Mouse (Mus musculus) cerebral cortex, adult 2 months (tissue): ENCODE results near the gene Slc25a19.

Experiments
- WGBS: fragments of 180-500 bp; shearing (Covaris S2); methylation state at CpG from one replicate; pipeline ENCODE4 v1.1.7; 2018; 5-methylcytosine and 5-hydroxymethylcytosine counted together

Gene Slc25a19

DNA sequence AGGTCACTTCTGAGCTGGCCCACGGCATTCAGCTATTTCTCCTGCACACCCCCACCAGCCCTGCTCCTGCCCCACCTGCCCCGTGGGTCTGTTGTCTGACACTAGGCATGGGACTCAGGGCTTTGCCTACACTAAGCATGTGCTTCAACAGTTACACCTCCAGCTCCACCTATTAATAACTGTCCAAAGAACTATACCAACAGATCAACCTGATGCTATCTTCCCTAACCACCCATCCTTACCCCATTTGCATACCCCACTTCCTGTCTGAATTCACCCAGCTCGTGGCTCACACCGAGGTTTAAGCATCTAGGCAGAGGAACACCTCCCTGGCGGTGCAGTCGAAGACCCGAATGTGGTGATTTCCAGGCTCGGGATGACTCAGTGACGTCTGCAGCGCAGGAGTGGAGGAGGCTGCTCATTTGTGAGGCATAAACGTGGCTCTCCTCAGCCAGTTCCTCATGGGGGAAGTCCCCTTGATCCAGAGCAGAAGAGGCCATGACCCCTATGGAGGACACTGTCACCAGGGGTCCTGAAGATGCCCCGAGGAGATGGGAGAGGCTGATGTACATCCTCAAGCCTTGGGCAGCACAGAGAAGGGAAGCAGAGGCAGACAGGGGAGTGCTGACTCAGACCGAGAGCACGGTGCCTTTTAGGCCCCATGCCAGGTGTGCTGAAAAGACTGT lies 13.0 kb upstream of the Slc25a19 start:
- WGBS = 27% methylated on average over 14 of the region's 14 CpGs

DNA sequence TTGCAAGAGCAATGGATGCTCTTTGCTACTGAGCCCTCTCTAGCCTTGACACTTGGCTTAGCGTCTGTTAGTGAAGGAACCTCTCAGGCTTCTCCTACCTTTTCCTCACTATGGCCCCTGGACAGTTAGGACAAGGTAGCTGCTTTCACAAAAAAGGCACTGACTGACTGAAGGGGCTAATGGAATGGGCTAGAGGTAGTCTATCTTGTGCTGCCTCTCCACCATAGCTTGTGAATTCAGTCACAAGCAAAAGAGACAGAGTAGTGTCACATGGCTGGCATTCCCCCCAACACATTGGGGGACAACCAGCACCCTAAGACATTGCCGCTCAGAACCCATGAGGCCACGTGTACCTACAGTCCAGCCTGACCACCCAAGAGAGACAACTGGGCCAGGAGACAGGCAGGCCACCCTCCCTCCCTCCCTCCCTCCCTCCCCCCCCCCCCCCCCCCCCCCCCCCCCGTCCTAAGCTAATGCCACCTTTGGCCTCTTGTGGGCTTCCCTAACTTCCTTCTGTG lies 12.3 kb upstream of the Slc25a19 start:
- WGBS = 81% methylated on average over 3 of the region's 4 CpGs

DNA sequence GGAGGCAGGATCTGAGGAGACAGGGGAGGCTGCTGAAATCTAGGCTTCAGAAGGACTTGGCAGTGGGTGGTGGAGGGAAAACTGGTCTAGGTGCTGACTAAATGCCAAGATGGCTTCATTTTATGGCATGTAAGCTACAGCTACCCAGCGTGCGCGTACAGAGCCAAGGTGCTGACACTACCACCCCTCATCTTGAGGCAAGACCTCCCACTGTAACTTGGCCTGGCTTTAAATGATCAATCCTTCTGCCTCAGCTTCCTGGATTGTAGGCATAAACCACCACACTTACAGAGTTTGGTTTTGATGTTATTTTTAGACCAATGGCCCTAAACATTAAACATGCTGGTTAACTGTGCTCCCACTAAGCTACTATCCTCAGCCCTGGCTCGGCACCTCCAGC lies 11.4 kb upstream of the Slc25a19 start:
- WGBS = 81% methylated on average over 4 of the region's 4 CpGs

DNA sequence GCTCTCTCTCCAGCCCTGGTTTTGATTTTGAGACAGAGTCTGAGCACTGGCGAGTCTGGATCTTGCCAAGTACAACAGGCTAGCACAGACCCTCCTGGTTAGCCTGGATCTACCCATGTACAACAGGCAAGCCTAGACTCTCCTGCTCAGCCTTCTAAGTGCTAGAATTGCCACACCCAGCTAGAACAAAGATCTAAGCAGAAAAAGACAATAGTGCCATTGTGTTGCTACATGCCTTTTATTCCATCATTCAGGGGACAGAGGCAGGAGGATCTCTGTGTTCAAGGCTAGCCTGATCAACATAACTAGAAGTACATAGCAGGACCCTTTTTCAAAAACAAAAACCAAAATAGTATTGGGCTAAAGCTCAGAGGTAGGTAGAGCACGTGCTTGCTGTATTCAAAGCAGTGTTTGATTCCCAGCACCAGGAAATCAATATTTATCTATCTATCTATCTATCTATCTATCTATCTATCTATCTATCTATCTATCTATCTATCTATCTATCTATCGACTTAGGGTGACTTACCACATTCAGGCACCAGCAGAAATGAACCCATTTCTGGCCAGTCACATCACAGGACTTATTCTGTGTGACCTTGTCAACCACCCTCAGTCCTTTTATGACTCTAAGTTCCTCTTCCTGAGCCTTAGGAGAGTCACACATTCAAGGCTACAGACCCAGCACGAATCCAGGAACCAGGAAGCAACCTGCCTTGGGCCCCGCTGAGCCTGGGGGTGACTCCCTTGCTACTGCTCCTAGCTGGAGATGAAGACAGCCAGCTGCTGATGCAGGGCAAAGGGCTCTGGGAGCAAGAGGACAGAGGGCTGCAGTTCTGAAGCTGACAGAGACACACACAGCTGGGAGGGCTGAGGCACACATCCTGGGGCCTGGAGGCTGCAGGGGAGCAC lies 10.7 kb upstream of the Slc25a19 start:
- WGBS = 79% methylated on average over 5 of the region's 5 CpGs

DNA sequence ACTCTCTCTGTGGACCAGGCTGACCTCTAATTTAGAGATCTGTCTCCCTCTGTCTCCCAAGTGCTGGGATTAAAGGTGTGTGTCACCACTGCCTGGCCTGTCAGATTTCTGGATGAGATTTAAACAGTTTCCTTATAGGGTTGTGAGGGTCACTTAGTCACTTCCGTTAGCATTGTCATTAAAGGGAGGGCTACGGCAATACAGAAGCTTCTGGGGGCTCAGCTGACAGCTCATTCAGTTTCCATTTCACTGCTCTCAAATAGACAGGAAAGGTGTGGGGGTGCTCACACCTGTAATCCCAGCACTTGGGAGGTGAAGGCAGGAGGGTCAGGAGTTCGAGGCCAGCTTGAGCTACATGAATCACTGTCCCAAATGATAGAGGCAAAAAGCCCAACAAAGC lies 8.9 kb upstream of the Slc25a19 start:
- WGBS = 79% methylated on average over 3 of the region's 3 CpGs

DNA sequence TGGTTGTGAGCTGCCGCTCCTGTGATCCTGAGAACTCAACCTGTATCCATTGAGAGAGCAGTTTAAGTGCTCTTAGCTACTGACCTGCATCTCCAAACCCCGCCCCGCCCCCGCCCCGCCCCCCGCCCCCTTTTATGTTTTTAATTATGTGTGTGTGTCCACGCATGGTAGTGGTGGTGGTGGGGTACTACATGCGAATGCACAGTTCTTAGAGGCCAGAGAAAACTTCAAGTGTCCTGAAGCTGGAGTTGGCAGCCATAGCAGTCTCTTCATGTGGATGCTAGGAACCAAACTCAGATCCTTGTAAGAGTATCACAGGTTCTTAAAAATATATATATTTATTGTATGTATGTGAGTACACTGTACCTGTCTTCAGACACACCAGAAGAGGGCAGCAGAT lies 7.4 kb upstream of the Slc25a19 start:
- WGBS = 70% methylated on average over 8 of the region's 8 CpGs

DNA sequence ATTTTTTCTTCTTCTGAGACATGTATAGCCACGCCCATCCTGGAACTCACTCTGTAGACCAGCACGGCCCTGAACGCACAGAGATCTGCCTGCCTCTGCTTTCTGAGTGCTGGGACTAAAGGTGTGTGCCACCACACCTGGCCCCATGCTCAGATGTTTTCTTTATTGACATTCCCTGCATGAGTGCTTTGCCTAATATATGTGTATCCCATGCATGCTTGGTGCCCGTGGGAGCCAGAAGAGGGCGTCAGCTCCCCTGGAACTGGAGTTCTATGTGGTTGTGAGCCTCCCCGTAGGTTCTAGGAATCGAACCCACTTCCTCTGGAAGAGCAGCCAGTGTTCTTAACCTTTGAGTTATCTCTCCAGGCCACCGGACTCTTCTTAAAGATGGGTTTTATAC lies 6.9 kb upstream of the Slc25a19 start:
- WGBS = 86% methylated on average over 8 of the region's 8 CpGs

DNA sequence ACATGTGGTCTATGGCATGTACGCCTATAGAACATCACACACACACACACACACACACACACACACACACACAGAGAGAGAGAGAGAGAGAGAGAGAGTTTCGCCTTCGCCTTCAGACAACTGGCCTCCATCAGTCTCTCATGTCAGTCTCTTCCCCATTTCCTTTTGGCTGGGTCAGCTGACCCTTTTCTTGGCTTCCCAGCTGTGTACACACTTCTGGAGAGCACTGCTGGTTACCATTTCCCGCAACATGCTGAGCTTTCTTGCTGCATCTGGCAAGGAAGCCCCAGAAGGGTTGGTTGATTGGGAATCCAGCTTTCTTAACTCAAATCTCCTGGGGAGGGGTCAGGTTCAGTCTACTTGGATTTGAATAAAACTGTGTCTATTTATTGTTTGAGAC lies 6.0 kb upstream of the Slc25a19 start:
- 66% methylated on average over 4 of the region's 4 CpGs for WGBS

DNA sequence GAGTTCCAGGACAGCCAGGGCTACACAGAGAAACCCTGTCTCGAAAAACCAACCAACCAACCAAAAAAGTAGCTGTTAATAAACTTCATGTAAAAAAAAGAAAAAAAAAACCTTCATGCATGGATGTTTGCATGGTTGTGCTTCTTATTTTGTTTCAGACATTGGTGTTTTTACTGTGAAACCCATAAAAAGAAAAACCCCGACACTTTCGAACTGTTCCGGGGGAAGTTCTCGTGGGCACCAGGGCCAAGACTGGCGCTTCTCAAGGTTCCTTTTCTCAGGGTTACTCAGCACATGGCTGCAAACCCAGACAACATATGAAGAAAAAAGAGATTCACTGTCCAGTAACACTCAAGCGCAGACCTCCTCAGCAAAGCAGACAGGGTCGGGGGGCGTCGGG lies 4.8 kb upstream of the Slc25a19 start:
- 77% methylated on average over 10 of the region's 10 CpGs for WGBS

DNA sequence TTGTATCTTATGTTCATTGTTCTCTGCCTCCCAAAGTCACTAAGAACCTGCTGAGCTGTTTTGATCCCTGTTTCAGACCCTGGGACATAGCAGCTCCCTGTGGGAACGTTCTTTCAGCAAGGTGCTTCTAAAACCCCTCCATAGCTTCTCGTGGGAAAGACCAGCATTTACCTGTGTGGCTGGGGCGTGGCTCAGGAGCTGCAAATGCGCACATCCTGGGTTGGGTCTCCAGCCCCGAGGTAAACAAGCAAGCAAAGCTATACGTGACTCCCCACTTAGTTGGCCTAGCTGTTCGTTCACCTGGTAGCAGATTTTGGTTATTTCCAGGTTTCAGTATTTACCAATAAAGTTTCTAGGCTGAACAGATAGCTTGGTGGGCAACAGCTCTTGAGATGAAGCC lies 4.2 kb upstream of the Slc25a19 start:
- WGBS = 79% methylated on average over 7 of the region's 7 CpGs

DNA sequence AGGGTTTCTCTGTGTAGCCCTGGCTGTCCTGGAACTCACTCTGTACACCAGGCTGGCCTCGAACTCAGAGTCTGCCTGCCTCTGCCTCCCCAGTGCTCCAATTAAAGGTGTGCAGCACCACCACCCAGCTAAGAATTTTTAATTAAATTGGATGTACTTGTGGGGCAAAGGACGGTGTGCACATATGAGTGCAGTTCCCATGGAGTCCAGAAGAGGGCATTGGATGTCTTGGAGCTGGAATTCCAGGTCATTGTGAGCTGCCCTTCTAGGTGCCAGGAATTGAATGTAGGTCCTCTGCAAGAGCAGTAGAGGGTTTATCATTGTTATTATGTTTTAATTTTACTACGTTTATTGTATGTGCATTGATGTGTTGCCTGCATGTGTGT lies 3.4 kb upstream of the Slc25a19 start:
- 23% methylated on average over 3 of the region's 3 CpGs for WGBS

DNA sequence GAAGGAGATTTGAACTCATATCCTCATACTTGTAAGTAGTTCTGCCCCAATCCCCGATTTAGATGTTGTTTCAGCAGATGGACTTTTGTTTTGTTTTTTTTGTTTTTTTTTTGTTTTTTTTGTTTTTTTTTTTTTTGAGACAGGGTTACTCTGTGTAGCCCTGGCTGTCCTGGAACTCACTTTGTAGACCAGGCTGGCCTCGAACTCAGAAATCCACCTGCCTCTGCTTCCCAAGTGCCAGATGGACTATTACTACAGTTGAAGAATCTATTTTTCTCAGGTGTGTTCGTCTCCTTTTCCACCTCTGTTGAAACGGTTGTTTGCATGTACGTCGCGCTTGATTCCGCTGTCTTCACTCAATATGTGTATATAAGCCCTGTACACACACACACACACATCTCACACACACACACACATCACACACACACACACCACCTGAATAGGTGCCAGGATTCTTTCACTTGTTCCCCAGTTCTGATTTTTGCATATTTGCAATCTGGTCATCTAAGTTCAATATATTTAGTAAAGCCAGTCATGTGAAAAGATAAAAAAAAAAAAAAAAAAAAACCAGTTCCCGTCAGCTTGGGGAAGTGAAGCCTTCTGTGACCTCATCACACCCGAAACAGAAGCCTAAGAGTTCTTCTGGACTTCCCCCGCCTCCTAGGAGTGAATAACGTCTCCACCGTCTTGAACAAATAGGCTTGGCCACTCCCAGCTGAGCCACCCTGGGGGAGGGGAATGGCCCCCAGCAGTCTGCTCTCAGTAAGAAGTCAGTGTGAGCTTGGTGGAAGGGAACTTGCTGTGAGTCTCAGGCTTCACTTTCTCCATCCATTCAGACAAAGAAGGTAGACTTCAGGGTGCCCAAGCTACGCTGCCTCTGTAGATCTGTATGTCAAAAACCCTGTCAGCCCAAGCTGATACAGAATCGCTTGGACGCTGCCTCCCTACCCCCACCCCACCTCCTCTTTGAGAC lies 2.7 kb upstream of the Slc25a19 start:
- 49% methylated on average over 16 of the region's 16 CpGs for WGBS

DNA sequence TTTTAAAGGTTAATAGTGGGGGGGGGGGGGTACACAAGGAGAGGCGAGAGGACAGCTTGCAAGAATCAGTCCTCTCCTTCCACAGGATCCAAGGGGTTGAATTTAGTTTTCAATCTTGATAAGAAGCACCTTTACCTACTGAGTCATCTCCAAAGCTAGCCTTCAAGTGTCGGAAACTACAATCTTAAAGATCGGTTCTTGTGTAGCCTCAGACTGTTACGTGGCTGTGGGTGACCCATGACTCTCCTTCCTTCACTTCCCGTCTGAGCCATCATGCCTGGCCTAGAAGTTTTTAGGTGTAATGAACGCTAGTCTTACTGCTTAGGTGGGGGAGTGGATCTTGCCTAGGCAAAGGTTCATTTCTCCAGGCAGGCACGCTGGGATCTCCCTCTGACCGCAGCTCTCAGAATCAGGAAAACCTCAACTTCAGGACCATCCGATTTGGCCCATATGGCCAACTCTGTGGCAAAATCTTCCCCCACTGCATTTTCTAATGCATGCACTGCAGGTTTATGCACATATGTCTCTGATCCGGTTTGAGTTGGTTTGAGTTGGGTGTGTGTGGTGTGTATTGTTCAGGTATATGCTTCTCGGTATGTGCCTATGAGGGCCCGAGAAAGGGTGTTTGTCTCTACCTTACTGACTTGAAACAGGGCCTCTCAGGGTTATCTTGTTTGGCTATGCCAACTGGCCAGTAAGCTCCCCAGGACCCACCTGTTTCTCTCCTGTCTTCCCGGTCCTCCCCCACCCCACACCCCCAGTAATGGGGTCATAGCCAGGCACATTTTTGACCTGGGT lies 1.8 kb upstream of the Slc25a19 start:
- 89% methylated on average over 13 of the region's 13 CpGs for WGBS

DNA sequence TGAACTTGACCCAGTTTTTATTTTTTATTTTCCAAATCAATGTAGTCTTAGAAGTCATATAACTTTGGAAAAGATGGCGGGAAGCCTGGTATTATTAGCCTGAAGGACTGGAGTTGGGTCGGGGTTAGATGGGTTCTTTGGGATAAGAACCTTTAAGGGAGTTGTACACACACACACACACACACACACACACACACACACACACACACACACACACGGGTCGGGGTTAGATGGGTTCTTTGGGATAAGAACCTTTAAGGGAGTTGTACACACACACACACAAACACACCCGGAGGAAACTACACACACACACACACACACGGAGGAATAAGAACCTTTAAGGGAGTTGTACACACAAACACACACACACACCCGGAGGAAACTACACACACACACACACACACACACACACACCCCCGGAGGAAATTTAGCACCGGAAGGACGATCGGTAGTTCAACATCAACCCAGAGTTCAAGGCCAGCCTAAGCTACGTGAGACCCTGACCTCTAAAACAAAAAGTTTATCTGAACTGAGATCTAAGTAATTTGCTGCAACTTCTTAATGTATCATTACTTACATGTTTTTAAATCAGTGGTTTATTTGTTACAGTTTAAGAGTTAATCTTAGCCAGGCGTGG lies 488 bp upstream of the Slc25a19 start:
- WGBS = 48% methylated on average over 13 of the region's 13 CpGs

DNA sequence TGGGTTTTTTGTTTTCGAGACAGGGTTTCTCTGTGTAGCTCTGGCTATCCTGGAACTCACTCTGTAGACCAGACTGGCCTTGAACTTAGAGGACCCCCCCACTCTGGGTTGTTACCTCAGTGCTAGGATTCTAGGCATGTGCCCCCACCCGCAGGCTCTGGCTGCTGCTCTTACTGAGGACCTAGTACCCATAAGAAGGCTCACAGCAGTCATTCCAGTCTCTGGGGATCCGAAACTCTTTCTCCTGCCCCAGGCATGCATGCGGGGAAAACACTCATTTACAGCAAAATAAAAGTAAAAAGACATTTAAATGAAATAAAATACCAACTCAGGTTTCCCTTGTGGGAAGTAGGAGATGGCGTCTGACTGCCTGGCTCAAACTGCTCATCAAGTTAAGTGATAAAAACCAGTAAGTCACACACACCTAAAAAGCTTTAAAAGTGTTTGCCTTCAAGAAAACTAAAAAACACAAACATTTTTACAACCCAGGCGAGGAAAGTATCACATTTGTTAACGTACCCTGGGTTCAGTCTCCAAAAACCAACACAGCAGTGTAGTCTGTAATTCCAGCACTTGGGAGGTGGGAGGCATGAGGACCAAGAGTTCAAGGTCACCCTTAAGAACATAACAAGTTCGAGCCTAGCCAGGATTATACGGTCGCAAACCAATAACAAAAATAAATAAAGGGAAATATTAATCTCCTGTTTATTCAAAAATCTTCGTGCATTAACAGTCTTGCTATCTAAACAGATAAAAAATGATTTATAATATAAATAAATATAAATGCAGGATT lies 1.1 kb downstream of the Slc25a19 start:
- WGBS = 46% methylated on average over 11 of the region's 11 CpGs

DNA sequence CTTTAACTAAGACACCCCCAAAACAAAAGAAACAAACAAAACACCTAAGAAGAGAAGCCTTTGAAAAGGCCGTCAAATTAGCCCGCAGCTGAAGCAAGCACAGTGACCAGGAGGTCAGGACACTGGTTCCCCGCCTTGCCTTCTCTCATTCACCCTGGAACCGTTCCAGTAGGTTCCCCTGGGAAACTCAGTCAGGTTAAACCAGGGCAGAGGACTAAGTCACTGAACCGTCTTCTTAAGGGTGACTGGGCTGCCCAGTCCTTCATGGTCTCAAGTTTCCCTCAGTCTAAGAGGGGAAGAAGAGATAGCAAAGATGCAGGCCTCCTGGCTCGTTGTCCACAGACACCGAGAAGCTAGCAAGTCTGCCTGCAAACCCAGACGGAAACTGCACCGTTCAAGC lies 2.2 kb downstream of the Slc25a19 start:
- WGBS = 77% methylated on average over 9 of the region's 9 CpGs

DNA sequence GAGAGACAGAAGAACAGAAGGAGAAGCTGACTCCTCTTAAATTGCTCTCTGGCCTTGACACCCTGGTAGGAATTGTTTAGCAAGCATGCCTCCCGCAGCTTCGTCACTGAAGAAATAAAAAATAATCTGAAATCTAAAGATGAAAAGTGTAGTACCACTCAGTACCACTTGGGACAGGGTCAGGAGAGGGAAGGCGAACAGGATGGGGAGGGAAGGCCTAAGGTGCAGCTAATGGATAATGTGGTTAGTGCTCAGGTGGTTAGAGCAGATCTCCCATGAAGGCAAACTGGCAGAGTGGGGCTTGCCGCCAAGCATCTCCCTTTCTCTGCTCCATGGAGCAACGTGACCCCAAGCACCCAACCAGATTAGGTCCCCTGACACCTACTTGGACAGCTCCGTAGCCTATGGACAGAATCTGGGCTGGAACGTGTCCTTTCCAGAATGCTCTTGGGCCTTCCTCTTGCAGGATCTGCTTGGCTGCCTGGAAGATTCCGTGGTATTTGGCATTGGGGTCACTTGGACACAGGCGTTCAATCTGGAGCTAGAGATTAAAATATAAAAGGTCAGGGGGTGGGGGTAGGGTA lies 4.5 kb downstream of the Slc25a19 start:
- 73% methylated on average over 9 of the region's 9 CpGs for WGBS

DNA sequence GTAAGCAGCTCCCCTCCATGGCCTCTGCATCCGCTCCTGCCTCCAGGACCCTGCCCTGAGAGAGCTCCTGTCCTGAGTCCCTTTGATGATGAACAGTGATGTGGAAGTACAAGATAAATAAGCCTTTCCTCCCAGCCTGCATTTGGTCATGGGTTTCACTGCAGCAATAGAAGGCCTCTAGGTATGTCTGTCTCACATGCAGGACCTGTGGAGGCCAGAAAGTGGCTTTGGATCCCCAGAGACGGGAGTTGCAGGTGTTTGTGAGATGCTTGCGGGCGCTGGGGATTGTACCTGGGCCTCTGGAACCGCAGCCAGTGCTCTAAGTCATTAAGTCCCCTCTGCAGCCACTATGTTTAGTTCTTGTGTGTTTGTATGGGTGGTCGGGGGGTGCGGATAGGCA lies 8.1 kb downstream of the Slc25a19 start:
- 95% methylated on average over 7 of the region's 7 CpGs for WGBS
